Mouse (Mus musculus): ENCODE measurements at regions not wholly inside any gene's neighbourhood (a gene's known extent, or its start where the extent isn't known, plus 50 kb on each side); places are given as distances from the start of the nearest gene placed in this dataset.

- TF ChIP-seq CTCF (IDR thresholded peaks at IDR 0.05) (no peak), EP300 (IDR thresholded peaks at IDR 0.05; ENCODE audit: insufficient read depth, low read depth, low read length) (no peak), POLR2A (IDR thresholded peaks at IDR 0.05; ENCODE audit: insufficient read depth, low read depth, low read length) (no peak)
Observed at GRCm38 (mm10) chr14:116632181-116632580, 292.9 kb upstream of the Gpc6 start.

Measured in heart, adult 2 months (tissue).